Mouse (Mus musculus): Measurements from ENCODE around the gene Gm20449. TPM values are rescaled to one million over a fixed set of nuclear protein-coding genes. Genes with fewer than 3 reads are reported as not detected.
"Not testable (repeated sequence)": the region's sequence is repeated elsewhere in the genome, so short reads cannot be mapped to it uniquely, and the experiment has no call there.

The Gm20449 gene
- total RNA-seq (2021) (under 1 TPM in 1 of 2 experiments, not detected in 1; 0.09 TPM), polyA plus RNA-seq (2012; rRNA removed) (not detected in 2 replicates)
- long read RNA-seq, result 0 reads

DNA sequence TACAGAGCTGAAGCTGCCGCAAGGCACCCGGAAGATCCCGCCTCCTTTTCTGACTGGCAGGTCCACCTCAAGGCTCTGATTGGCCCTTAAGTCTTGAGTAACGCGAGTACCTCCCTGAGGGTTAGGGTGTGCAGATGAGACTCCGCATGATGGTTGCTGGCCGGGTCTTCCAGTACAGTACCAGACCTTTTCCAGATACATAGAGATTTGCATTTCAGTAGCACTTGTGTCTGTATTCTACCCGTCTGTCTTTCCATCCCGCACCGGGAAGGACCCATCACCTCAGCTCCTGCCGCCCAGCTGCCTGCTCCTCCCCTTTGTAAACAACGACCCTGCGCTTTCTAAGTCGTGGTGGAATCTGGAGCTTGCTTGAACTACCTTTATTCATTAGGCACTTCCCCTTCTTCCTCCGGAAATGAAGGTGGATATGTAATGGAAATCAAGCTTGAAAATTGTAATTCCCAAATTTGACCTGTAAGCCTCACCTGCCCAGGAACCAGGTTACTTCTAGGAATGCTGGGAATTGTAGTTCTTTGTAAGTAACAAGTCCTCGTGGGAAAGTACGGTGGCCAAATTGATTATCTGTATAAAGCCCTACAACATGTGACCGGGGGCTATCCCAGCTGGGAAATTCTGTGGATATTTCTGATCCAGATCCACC lies at the start of gene Gm20449, which contains the start of gene AW146154:
Gene Gm20449, minus strand, starts transcription at position 29 of the 661 bp plus-strand sequence.
Gene AW146154, minus strand, starts transcription at position 502 of the 661 bp plus-strand sequence.
- peak; percentile 99 for DNase-seq

DNA sequence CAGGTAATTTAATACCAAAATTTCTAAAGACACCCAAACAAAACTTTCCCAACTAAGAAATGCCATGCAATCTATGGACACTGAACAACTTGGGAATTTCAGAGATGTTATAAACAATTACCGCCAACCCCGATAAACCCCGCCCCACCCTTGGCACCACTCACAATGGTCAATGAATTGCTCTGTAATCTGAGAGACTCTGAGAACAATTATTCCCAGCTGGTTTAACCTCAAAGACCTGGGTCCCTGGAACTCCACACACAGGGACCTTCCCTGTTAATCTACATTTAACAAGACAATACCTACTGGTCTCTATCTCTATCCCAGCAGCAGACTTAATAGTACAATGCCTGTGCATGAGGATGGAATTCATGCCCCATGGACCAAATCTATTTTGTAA lies 13.5 kb upstream of the Gm20449 start:
- DNase-seq, result no peak

DNA sequence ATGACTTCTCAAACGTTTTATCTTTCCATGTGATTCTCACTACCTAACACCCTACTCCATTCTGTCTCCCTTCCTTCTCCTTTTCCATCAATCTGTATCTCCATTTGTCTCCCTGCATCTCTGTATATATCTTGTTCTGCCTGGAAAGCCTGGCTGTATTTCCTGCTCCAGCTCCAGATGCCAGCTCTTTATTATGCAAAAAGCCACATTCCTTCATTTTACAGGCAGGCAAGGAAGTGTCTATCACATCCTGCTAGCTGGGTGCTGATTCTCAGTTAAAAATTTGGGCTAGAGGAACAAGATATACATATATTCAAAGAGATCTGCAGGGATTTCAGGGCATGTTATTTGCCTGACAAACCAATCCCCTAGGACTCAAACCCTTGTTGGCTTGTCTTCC lies 13.0 kb upstream of the Gm20449 start:
- no peak for DNase-seq

DNA sequence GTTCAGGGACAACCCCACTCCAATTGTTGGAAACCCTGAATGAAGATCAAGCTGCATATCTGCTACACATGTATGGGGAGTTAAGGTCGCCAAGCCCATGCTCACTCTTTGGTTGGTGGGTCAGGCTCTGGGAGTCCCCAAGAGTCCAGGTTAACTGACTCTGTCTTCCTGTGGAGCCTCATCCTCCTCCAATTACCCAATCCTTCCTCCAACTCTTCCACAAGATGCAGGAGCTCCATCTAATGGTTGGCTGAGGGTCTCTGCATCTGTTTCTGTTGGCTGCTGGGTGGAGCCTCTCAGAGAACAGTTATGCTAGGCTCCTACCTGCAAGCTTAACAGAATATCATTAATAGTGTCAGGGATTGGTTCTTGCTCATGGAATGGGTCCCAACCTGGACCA lies 3.2 kb upstream of the Gm20449 start:
- no peak for DNase-seq

DNA sequence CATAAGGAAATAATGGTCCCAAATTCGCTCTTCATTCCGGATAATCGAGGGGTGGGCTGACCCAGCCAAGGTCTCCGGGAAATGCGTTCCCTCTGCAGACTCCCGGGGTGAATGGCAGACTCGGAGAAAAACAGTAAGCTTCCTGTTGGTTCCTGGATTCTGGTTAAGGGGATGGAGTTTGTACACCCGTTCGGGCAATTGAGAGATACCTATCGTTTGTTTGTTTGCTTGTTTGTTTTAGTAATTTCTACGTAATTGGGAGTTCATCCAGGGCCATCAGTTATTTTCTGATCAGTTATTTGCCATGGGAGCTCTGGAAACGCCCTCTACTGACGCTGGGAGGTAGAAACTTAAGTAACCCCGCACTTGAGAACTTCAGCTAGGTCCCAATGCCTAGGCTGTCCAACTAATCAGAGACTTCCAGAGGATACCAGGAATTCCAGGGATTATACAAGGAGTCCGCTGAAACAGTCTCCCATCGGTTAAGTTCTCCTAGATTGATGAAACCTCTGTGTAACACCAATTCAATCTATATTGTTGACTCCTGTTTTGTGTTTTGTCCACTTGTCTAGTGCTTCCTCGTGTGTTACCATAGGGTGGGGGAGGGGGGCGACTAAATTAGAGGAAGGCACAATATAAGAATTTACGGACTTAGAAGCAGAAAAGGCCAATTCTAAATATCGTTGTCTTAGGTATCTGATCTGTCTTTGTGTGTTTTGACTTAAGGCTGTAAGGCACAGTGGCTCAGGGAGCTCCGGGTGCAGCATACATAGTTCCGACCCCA lies 1.1 kb upstream of the Gm20449 start:
- peak; percentile 82 for DNase-seq

DNA sequence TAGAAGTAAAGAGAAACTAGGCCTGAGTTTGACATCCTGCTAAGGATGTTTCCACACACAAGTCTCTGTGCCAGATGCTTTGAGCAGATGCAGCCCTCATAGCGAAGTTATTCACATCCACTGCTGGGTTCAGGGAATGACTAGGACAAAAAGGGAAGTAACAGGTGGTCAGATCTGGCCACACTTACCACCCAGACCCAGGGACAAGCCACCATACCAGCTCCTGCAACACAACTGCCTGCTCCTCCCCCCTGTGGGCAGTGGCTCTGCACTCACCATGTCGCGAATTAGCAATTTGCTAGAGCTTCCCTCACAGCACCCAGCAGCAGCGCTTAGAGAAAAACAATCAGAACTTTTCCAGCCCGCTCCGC lies 214 bp downstream of the Gm20449 start:
- not testable (repeated sequence) for DNase-seq

DNA sequence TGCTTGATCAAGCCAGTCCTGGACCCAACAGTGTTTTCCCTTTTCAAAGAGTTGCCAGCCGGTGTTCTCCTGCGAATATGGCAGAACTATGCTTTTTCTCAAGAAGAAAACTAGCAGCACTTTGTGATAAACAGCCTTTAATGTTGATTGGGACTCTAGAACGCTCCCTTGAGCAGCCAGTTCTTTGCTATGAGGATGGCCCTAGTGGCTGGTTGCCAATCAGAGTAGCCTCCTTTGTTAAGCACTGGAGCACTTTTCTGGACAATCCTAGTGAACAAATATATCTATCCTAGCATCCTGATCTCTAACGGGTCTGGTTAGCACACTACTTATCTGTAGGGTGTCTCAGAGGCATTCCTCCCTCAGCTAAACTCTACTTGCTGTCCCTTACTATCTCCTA lies 753 bp downstream of the Gm20449 start:
- not testable (repeated sequence) for DNase-seq

DNA sequence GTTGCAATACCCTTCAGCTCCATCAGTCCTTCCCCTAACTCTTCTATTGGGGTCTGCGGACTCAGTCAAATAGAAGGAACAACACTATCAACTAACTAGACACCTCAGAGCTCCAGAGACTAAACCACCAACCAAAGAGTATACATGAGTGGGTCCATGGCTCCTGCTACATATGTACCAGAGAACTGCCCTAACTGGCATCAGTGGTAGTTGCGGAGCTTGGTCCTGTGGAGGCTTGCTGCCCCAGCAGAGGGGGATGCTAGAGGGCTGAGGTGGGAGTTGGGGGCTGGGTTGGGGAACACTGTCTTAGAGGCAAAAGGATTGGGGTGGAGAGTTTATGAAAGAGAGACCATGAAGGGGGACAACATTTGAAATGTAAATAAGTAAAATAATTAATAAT lies 1.3 kb downstream of the Gm20449 start:
- no peak for DNase-seq

DNA sequence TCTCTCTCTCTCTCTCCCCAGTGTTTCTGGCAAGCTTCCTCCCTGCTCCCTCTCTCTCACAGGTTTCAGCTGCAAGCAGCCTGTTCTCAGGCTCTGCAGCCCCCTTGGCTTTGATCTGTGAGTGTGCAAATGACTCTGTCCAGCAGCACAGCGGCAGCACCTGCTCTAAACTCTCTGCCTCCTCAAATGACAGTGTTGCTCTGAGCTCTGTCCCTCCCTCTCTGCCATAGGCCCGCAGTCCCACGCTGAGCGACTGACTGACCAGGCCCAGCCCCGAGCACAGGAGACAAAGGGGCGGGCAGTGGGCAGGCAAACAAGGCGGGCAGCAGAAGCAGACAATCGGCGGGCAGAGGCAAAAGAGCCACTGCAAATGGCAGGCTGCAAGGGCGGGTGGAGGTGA lies 47.4 kb downstream of the Gm20449 start:
- no peak for DNase-seq

DNA sequence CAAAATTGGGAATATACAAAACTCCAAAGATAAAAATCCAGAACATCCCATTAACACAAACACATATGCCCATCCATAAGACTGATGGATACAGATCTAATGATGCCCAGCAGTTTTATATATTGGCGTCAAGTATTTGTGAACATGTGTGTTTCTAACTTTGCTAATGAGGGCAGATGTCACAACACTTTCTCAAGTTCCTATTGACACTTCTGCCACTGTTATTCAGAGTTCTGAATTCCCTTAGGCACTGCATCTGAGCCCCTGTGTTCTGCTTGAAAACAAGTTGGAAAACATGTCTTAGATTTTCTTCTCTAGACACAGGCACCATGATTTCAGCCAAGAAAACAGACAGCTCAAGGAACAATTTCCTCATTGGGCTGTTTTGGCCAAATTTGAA lies 50.6 kb downstream of the Gm20449 start, which contains the start of gene Vmn2r57:
Gene Vmn2r57, minus strand, starts transcription at position 101 of the 400 bp plus-strand sequence.
- DNase-seq, result not testable (repeated sequence)

DNA sequence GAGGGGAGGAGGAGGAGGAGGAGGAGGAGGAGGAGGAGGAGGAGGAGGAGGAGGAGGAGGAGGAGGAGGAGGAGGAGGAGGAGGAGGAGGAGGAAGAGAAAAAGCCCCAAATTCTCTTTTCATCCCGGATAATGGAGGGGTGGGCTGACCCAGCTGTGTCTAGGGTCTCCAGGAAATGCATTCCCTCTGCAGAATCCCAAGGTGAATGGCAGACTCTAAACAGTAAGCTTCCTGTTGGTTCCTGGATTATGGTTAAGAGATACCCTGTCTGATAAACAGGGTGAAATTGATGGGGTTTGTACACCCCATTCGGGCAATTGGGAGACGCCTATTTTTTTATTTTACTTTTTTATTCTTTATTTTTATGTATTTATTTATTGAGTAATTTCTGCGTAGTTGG lies 105.1 kb downstream of the Gm20449 start:
- no peak for DNase-seq

DNA sequence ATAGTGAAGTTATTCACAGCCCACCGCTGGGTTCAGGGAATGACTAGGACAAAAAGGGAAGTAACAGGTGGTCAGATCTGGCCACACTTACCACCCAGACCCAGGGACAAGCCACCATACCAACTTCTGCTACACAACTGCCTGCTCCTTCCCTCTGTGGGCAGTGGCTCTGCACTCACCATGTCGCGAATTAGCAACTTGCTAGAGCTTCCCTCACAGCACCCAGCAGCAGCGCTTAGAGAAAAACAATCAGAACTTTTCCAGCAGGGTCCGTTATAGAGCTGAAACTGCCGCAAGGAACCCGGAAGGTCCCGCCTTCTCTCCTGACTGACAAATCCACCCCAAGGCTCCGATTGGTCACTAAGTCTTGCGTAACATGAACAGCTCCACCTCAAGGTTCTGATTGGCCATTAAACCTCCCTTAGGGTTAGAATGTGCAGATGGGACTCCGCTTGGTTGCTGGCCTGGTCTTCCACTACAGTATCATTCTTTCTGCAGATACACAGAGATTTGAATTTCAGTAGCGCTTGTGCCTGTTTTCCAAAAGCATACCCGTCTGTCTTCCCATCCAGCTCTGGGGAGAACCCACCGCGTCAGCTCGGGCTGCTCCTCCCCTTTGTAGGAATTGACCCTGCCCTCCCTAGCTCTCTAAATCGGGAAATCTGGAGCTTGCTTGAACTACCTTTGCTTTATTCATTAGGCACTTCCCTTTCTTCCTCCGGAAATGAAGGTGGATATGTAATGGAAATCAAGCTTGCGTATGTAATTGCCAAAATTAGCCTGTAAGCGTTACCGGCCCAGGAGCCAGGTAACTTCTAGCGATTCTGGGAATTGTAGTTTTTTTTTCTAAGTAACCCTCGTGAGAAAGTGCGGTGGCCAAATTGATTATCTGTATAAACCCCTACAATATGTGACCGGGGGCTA lies 105.9 kb downstream of the Gm20449 start, which contains the start of gene AI987944:
Gene AI987944, minus strand, starts transcription at position 332 of the 924 bp plus-strand sequence.
- DNase-seq, result peak; percentile 90

Other genes with a start within 250 kb of the Gm20449 start
- gene AI987944, start 106.0 kb downstream of the Gm20449 start, total RNA-seq (2021), result 10 to 100 TPM; 13.5 to 15.7 TPM
- gene AI987944, start 106.0 kb downstream of the Gm20449 start, polyA plus RNA-seq (2012; rRNA removed), result 1.5 TPM in 2 replicates
- under 1 TPM; 0.14 to 0.31 TPM for gene Vmn2r57, start 50.7 kb downstream of the Gm20449 start, total RNA-seq (2021)
- gene Vmn2r57, start 50.7 kb downstream of the Gm20449 start, polyA plus RNA-seq (2012; rRNA removed), result 0.04 and 0.11 TPM in 2 replicates
- gene AW146154, start 473 bp upstream of the Gm20449 start, total RNA-seq (2021), result 1 to 10 TPM; 7.2 to 8.6 TPM
- gene AW146154, start 473 bp upstream of the Gm20449 start, polyA plus RNA-seq (2012; rRNA removed), result 1.1 and 1.6 TPM in 2 replicates
- under 1 TPM; 0.35 to 0.48 TPM for gene Gm6871, start 74.2 kb upstream of the Gm20449 start, total RNA-seq (2021)
- gene Gm6871, start 74.2 kb upstream of the Gm20449 start, polyA plus RNA-seq (2012; rRNA removed), result not detected in 2 replicates
- gene 2610021A01Rik, start 99.8 kb upstream of the Gm20449 start, total RNA-seq (2021), result 10 to 100 TPM; 13.4 to 14.4 TPM
- gene 2610021A01Rik, start 99.8 kb upstream of the Gm20449 start, polyA plus RNA-seq (2012; rRNA removed), result 0.82 and 1.6 TPM in 2 replicates
- 10 to 100 TPM; 10.1 to 14.8 TPM for gene Zfp788, start 133.8 kb upstream of the Gm20449 start, total RNA-seq (2021)
- gene Zfp788, start 133.8 kb upstream of the Gm20449 start, polyA plus RNA-seq (2012; rRNA removed), result 0.12 and 0.36 TPM in 2 replicates